Mouse (Mus musculus): ENCODE measurements around the gene Usp28.

Usp28 gene

DNA sequence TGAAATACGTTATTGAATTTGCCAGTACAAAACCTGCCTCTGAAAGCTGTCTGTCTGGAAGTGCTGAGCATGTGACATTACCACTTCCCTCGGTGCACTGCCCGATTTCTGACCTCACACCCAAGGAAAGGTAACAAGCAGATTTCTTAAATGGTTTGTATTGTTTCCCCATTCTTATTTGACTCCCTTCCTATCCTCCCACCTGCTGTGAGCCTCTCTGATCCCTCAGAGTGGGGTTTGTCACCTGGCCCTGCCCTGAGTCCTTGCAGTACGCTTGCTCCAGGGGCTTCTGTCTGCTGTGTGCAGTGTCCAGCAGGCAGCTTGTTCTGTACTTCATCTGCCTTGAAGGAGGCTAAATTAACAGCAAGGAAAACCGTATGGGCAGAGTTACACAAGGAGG lies 38.8 kb downstream of the Usp28 start:
- DNase-seq: no peak

DNA sequence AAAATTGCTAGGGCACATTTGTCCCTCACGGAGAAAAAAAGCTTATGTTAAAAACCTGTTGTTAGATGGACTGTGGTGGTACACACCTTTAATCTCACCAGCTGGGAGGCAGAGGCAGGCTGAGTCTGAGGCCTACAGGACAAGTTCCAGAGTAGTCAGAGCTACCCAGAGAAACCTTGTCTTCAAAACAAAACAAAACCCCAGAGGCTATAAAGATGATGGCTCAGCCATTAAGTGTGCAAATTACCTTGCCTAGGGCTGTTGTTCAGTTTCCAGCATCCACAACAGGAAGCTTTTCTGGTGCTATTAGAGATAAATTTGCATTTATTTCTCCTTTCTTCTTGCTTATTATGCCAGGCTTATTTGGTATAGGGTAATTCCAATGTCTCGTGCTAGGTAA lies 39.4 kb downstream of the Usp28 start:
- no peak for DNase-seq

DNA sequence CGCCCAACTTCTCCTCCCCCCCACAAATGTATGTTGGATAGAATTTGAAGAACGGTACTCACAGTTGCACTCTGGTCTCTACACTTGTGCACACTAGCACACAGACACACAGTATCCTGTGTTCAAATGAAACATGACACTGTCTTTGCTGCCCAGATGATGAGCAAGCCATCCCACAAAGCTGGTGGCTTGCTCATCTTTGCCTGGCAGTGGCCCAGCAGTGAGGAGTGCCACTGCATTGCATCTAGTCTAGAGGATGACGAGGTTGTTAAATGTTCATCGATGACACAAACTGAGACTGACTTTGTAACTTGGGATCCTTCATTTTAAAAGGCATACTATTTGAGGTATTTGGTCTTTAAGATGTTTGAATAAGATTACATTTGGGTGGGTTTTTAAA lies 49.6 kb downstream of the Usp28 start:
- DNase-seq: no peak

DNA sequence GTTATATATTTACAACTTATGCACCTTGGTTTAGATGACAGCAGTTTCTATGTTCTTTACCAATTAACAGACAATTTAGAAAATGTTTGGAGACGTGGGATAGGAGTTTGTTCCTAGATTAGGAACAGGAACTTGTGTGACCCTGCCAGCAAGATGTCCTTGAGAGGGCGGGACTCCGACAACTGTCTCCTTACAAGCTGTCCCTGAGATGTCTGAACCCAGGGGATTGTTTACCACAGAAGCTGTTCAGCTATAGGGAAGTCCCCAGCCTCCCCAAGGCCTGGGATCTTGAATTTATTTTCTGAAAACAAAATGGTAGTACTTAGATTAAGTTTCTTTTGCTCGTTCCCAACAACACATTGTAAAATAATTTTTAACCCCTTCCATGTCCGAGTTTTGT lies 65.7 kb downstream of the Usp28 start:
- DNase-seq: no peak

DNA sequence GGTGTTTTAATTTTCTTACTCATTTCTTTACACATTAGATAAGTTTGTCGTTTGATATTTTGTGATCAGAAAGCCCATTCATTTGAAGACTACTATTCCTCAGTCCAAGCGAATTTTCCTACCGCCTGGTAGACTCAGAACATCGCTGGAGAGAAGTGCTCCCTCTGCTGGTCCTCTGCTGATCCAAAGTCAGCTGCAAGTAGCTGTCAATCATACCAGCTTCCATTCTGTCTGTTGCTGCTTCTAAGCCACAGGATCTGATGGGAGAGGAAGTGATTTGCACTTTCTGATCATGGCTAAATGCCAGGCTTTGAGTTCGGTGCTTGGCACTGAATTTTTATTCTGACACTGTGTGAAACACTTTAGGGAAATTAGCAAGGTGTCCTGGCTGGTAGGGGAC lies 66.2 kb downstream of the Usp28 start:
- peak; percentile 67 for DNase-seq

DNA sequence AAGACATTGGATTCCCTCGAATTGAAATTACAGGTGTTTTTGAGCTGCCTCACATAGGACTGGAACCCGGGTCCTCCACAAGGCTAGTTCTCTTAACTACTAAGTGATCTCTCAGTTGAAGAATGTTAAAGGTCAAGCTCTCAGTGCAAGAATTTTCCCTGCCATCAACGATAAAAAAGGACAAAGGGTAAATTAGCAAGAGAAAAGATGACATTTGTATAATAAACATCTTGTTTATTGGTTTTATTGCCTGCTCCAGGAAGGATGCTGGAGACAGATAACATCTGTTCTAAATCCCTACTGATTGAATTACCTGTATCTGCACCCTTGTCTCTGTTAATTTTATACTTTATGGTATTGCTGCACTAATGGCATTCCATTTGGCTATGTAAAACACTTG lies 68.9 kb downstream of the Usp28 start:
- DNase-seq: no peak

DNA sequence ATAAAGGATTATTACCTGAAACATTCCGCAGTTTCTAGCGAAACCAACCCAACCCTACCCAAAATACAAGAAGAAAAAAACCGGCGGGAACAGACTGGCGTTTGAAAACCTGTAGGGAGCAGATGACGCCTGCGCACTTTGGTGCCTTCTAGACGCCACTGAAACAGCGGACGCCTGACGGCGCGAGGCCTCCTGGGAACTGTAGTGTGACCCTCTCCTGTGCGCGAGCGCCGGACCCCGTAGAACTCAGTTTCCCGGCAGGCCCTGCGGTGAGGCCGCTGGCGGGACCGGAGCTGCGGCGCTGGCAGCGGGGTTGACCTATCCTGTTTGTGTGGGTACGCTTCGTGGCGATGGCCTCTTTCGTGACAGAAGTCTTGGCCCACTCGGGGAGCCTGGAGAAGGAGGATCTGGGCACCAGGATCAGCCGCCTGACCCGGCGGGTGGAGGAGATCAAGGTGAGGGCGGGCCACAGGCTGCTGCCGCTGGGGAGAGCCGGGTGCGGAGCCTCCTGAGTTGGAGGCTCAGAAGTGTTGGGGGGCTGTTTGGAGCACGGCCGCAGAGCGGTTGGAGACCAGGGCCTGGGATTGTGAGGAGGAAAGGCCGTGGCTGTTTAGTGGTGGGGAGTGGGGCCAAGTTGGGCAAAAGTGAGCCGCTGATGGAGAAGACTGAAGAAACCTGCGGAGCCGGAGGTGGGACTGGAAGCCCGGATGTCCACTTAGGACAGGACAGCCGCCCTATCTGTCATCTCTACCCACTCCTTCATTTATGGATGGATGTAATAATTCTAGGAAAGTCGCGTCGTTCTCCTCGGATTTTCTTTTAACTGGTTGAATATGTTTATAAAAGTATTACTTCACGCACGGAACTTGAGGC lies 70.4 kb downstream of the Usp28 start, which contains the start of gene Zw10:
Gene Zw10 (plus strand): TSS at position 281 of the 873 bp plus-strand sequence.
- peak; percentile 92 for DNase-seq

DNA sequence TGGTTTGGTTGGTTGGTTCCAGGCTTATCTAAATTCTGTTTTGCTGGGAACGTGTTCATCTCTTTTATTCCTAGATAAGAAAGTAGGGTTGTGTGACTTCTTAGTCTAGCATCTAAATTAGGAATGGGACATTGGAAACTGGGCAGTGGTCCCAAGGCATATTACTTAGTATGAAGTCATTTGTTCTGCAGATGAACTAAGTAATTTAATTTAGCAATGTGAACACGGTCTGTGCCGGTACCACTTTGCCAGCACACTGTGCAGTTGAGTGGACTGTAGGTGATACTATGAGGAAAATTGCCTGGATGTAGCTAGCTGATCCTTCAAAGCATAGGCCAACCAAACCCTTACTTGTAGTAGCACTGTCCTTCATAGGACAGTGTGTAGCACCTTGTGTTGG lies 91.7 kb downstream of the Usp28 start:
- DNase-seq: no peak

DNA sequence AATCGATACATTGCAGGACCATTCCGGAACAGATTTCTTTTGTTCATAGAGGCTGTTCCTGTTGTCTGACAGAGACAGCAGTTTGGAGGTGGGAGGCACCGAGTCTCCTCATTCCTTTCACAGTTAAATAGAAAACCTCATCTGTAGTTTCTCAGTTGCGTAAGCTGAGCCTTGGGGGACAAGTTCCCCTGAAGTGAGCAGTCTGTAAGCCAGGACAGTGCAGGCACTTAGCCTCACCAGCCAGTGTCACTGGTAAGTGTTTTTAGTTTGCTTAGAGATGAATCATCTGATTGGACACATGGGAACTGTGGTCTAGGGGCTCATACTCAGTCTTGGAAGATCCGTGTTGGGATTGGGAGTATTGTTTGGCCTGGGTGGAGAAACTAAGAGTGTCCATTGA lies 95.9 kb downstream of the Usp28 start, which contains the start of gene Tmprss5:
Gene Tmprss5 (plus strand): TSS at position 154 of the 400 bp plus-strand sequence.
- DNase-seq: no peak

DNA sequence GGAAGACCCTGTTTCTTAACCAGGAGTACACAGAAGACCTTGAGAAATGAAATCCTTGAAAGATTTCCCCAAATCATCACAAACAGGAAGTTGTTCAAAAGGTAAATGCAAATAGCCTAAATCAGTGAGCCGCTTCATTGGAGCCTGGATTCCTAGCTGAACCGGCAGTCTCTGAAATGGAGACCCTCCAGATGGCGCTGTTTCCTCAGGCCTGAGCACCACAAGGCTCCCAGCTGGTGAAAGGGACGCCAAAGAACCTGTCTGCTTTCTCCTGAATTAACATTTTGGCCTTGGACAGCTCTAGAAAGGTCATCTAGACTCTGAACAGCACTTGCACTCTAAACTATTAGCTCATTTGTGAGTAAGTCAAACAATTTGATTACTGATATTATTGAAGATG lies 96.4 kb downstream of the Usp28 start:
- peak; percentile 51 for DNase-seq

DNA sequence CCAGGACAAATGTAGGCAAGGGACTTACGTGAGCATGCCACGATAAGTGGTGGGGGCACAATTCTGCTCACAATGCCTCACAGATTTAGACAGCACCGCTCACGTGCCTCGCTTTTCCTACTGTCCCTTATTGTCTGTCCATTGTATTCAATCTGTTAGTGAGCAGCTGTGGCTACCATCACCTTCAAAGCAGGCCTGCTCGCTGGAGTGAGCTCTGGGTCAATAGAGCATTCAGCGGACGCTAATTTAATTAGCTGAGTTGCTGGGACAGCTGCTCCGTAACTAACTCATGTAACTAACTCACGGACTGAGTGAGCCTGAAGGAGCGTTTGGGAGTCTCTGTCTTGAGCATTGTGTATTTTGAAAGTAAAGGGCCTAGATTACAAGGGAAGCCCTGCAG lies 102.1 kb downstream of the Usp28 start:
- no peak for DNase-seq

Measured in thymus, postnatal 25 days (tissue).